Mouse (Mus musculus): ENCODE data around the gene Bbx. TPM values are rescaled to one million over a fixed set of nuclear protein-coding genes. Genes with fewer than 3 reads are reported as not detected.
A peak's percentile ranks its signal among the peaks of the same experiment; 100 is the strongest.

The Bbx gene
- total and polyA plus RNA-seq, 3 experiments, result 6.5 to 36.0 (median 9.2) TPM

DNA sequence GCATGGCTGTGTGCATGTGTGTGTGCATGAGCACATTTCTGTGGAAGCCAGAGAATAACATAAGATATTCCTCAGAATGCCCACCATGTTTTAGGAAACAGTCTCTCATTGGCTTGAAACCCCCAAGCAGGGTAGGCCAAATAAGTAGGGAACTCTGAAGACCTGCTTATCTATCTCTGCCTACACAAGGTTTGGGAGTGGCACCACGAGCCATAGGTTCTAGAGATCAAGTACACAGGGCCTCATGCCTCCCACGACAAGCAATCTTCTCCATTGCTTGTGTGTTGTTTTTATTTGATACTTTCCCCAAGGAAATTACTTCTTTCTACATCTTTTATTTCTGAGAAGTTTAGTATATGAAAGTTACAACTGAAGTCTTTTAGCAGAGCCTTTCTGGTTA lies 61.8 kb downstream of the Bbx start:
- H3K27ac ChIP-seq (ENCODE audit: control insufficient read depth, low read depth, low read length), result no peak overlapping the region
- TF ChIP-seq GATA1 (IDR thresholded peaks at IDR 0.05; ENCODE audit: low read depth, low read length) (0 out of 2 replicates have a peak, but pooled peaks have one; percentile 18), E2F4 (IDR thresholded peaks at IDR 0.05; ENCODE audit: borderline replicate concordance, low read depth, low read length) (no peak), NRF1 (IDR thresholded peaks at IDR 0.05; ENCODE audit: insufficient read depth, low read depth, low read length, poor library complexity, severe bottlenecking) (no peak)

DNA sequence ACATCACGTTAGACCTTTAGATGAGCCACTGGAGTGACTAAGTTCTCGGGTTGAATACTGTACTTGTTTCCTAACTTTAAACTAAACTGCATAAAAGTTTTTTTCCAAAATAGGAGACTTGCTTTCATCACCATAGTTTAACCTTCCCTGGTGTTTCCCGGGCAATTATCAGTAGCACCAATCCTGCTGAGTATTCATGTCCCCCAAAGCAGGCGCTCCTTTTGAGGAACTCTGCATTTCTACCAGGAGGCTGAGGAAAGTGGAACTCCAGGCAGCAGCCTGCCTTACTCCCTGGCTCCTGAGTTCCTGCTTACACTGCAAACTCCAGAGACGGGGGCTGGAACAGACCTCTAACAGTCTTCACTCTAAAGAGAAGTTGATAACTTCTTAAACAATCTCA lies 65.6 kb downstream of the Bbx start:
- DNase-seq (ENCODE audit: low read depth, low spot score), result peak; percentile 59
- no peaks in the 10 kb centered on the region for H3K9me3 ChIP-seq (replicated peaks; ENCODE audit: insufficient read depth, low read length)
- no peak overlapping the region for H3K9ac ChIP-seq (ENCODE audit: control insufficient read depth, low read depth, low read length, poor library complexity, severe bottlenecking)
- H3K36me3 ChIP-seq (ENCODE audit: control insufficient read depth in 1 of 2, insufficient read depth in 2 of 2, low read length in 2 of 2), result peaks cover 0 to 19% of the 10 kb centered on the region in 2 experiments; a peak in 2 of 4 replicates
- no peaks in the 10 kb centered on the region for H3K27me3 ChIP-seq (ENCODE audit: control insufficient read depth in 1 of 2, insufficient read depth in 2 of 2, low read length in 2 of 2)
- TF ChIP-seq MXI1 (IDR thresholded peaks at IDR 0.05; ENCODE audit: low read depth, low read length) (no peak), GATA1 (IDR thresholded peaks at IDR 0.05; ENCODE audit: low read depth, low read length) (peak; percentile 79)
- H3K4me1 ChIP-seq (ENCODE audit: control insufficient read depth in 1 of 2, insufficient read depth in 2 of 2, low read length in 2 of 2), result peaks cover 4 to 11% of the 10 kb centered on the region in 2 experiments
- H3K27ac ChIP-seq (ENCODE audit: control insufficient read depth, low read depth, low read length), result no peak overlapping the region
- H3K4me3 ChIP-seq (ENCODE audit: control insufficient read depth in 1 of 2, insufficient read depth in 1 of 2, low read depth in 2 of 2, low read length in 2 of 2), result no peak overlapping the region
- no peaks in the 10 kb centered on the region for H3K79me2 ChIP-seq (ENCODE audit: control insufficient read depth, insufficient read depth, low read length, poor library complexity)

More for the DNA sequence above, 61.8 kb downstream of the Bbx start:
- peaks cover 7 to 15% of the 10 kb centered on the region in 2 experiments for H3K4me1 ChIP-seq (ENCODE audit: control insufficient read depth in 1 of 2, insufficient read depth in 2 of 2, low read length in 2 of 2)
- no peaks in the 10 kb centered on the region for H3K27me3 ChIP-seq (ENCODE audit: control insufficient read depth in 1 of 2, insufficient read depth in 2 of 2, low read length in 2 of 2)
- no peaks in the 10 kb centered on the region; the same call in 1 of the 2 replicates for H3K79me2 ChIP-seq (ENCODE audit: control insufficient read depth, insufficient read depth, low read length, poor library complexity)
- DNase-seq (ENCODE audit: low read depth, low spot score), result peak; percentile 41
- no peaks in the 10 kb centered on the region for H3K9me3 ChIP-seq (replicated peaks; ENCODE audit: insufficient read depth, low read length)
- peaks cover 0 to 19% of the 10 kb centered on the region in 2 experiments; a peak in 2 of 4 replicates for H3K36me3 ChIP-seq (ENCODE audit: control insufficient read depth in 1 of 2, insufficient read depth in 2 of 2, low read length in 2 of 2)
- H3K4me3 ChIP-seq (ENCODE audit: control insufficient read depth in 1 of 2, insufficient read depth in 1 of 2, low read depth in 2 of 2, low read length in 2 of 2), result no peak overlapping the region
- H3K9ac ChIP-seq (ENCODE audit: control insufficient read depth, low read depth, low read length, poor library complexity, severe bottlenecking), result no peak overlapping the region

DNA sequence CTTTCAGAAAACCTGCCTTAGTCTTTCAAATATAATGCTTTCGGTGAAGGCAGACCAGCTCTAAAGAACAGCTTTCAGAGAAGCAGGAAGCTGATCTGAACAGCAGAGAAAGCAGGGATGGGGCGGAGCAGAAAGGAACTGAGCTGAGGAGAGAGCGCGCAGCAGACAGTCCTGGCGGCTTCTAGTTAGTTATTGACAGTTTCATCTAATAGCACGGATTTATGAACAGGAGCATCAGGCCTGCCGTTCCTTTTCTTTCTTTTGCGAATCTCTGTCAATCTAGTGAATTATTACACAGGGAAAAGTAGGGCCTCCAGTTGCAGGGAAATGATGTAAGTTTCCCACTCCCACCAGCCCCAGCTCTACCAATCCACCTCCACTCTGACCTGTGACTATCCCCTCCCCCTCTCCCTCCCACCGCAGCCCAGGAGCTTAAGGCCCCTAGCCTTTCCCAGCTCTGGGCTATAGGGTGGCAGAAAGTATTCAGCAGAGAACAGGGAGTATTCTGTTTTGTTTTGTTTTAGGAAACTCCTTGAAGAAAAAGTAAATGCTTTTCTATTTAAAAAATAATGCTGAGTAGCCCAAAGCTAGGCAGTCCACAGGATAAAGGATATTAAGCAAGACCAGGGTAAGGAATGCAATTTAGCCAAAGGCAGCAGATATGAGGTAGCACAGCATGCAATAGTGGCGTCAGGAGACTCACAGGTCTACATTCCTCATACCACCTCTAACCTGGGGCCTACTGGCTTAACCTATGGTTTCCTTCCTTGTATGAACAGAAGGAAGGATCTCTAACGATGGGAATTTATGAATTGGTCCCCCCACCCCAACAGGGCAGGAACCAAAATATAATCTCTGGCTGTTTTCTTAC lies 67.8 kb downstream of the Bbx start:
- no peak for DNase-seq (ENCODE audit: low read depth, low spot score)
- H3K9ac ChIP-seq (ENCODE audit: control insufficient read depth, low read depth, low read length, poor library complexity, severe bottlenecking), result no peak overlapping the region
- peaks cover 0 to 9% of the 10 kb centered on the region in 2 experiments; a peak in 2 of 4 replicates for H3K36me3 ChIP-seq (ENCODE audit: control insufficient read depth in 1 of 2, insufficient read depth in 2 of 2, low read length in 2 of 2)

More for the DNA sequence above, 67.8 kb downstream of the Bbx start:
- no peak overlapping the region for H3K4me3 ChIP-seq (ENCODE audit: control insufficient read depth in 1 of 2, insufficient read depth in 1 of 2, low read depth in 2 of 2, low read length in 2 of 2)
- no peaks in the 10 kb centered on the region for H3K27me3 ChIP-seq (ENCODE audit: control insufficient read depth in 1 of 2, insufficient read depth in 2 of 2, low read length in 2 of 2)
- TF ChIP-seq BHLHE40 (IDR thresholded peaks at IDR 0.05; ENCODE audit: borderline replicate concordance, low read depth, low read length) (no peak), POLR2A (IDR thresholded peaks at IDR 0.05; ENCODE audit: control insufficient read depth in 1 of 2, insufficient read depth in 1 of 2, low read depth in 1 of 2, low read length in 2 of 2, poor library complexity in 1 of 2) (no peak), MYB (IDR thresholded peaks at IDR 0.05; ENCODE audit: low read depth, low read length) (no peak), ZMIZ1 (IDR thresholded peaks at IDR 0.05; ENCODE audit: low read depth, low read length) (no peak), MAX (IDR thresholded peaks at IDR 0.05; ENCODE audit: low read length) (no peak), MEF2A (IDR thresholded peaks at IDR 0.05; ENCODE audit: extremely low read depth, insufficient replicate concordance, low read depth, low read length, poor library complexity, severe bottlenecking) (no peak), RCOR1 (IDR thresholded peaks at IDR 0.05; ENCODE audit: low read depth, low read length) (no peak), POLR2AphosphoS2 (IDR thresholded peaks at IDR 0.05; ENCODE audit: low read length) (no peak)
- no peaks in the 10 kb centered on the region for H3K9me3 ChIP-seq (replicated peaks; ENCODE audit: insufficient read depth, low read length)
- no peaks in the 10 kb centered on the region for H3K79me2 ChIP-seq (ENCODE audit: control insufficient read depth, insufficient read depth, low read length, poor library complexity)
- H3K27ac ChIP-seq (ENCODE audit: control insufficient read depth, low read depth, low read length), result no peak overlapping the region
- peaks cover 0 to 5% of the 10 kb centered on the region in 2 experiments; a peak in 2 of 4 replicates for H3K4me1 ChIP-seq (ENCODE audit: control insufficient read depth in 1 of 2, insufficient read depth in 2 of 2, low read length in 2 of 2)

All from MEL (cell line).